Mouse (Mus musculus): ENCODE data around the gene Ddx55.
A peak's percentile ranks its signal among the peaks of the same experiment; 100 is the strongest.
"Not testable (repeated sequence)": the region's sequence is repeated elsewhere in the genome, so short reads cannot be mapped to it uniquely, and the experiment has no call there.

The Ddx55 gene

GRCm38 (mm10) chr5:124538813-124539792 is 13.6 kb upstream of the Ddx55 start:
- DNase-seq = peak; percentile 53

DNA sequence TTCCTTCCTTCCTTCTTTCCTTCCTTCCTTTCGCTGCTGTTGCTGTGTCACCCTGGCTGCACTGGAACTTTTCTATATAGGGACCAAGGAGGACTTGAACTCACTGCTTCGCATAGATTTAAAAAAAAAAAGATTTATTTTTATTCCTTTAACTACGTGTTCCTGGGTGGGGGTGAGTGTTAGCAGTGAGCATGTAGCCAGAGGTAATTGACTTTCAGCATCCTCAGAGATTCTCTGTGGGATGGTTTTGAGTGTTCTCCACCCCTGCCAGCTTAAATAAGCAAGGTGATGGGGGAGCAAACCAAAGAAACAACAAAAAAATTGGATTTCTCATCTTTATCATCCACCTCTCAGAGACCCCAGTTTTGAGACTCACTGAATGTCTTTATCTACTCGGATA is 12.8 kb upstream of the Ddx55 start:
- no peak for DNase-seq

DNA sequence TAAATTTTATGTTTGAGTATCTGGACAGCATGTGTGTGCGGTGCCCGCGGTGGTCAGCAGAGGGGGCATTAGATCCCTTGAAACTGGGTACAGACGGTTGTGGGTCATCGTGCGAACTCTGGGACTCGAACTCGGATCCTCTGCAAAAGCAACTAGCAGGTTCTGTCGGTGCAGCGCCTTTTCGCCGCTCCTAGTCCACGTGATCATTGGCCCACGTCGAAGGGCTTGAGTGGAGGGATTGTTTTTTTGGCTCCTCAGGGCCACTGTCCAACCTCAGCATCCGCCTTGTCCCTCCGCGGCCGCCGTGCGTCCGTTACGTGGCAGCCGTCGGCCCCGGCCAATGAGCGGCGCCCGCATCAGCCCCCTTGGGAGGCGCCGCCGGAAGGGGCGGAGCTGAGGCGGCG is 12.3 kb upstream of the Ddx55 start, which contains the start of gene Tmed2:
Gene Tmed2 (plus strand): TSS at position 313 of the 404 bp plus-strand sequence.
- peak; percentile 96 for DNase-seq

- peak; percentile 46 for DNase-seq
Measured at GRCm38 (mm10) chr5:124540905-124541601, 11.6 kb upstream of the Ddx55 start.

GRCm38 (mm10) chr5:124541602-124541973 is 11.1 kb upstream of the Ddx55 start:
- no peak for DNase-seq

GRCm38 (mm10) chr5:124550737-124551136 is 1.9 kb upstream of the Ddx55 start:
- not testable (repeated sequence) for DNase-seq

DNA sequence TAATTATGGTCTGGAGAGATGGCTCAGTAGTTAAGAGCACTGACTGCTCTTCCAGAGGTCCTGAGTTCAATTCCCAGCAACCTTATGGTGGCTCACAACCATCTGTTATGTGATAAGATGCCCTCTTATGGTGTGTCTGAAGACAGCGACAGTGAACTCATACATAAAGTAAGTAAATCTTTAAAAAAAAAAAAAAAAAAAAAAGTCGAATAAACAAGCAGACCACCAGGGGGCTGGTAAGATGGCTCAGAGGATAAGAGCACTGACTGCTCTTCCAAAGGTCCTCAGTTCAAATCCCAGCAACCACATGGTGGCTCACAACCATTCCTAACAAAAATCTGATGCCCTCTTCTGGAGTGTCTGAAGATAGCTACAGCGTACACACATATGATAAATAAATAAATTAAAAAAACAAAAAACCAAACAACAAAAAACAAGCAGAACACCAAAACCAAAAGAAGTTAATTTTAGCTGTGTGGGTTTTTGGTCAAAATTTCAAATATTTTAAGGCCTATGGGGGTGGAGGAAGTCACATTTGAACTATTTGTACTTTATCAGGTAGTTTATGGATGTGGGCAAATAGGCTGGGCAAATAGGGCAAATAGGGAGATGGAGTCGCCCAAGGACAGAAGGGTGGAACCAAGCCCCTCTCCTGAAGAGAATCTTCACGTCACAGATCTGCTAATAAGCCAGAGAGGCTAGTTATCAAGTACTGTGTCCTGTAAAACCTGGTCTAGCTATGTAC is 1.1 kb upstream of the Ddx55 start:
- not testable (repeated sequence) for DNase-seq

DNA sequence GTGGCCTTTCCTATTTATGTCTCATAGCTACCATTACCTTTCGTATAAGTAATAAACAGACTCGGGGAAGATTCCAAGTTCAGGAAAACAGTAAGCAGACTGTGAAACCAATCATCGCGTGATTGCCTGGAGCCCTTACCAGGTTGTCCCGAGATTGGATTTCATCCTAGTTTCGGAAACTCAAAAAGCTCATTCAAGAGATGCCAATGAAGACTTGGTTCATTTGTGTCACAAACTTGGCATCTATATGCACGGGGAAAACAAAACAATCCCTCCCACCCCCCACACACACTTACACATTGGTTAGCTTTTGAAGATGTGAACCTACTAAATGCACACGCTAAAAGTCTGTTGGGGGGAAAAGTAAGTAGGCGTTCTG is 581 bp upstream of the Ddx55 start:
- DNase-seq = no peak

- DNase-seq = no peak
Measured at GRCm38 (mm10) chr5:124553607-124554006, 943 bp downstream of the Ddx55 start.

DNA sequence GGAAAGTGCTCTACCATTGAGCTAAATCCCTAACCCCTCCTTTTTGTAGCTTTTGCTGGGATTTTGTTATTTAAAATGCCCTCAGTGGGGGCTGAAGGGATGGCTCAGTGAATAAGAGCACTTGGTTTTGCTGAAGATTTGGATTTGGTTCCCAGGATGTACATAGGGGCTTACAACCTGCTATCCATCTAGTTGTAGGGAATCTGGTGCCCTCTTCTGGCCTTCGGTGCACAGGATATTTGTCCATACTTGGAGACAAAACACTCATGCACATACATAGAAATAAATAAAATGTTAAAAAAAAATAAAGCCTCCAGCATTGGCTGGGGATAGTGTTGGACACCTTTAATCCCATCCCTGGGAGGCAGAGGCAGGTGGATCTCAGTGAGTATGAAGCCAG is 2.5 kb downstream of the Ddx55 start:
- DNase-seq = no peak

- DNase-seq = peak; percentile 50
Measured at GRCm38 (mm10) chr5:124571068-124571467, 18.4 kb downstream of the Ddx55 start.

DNA sequence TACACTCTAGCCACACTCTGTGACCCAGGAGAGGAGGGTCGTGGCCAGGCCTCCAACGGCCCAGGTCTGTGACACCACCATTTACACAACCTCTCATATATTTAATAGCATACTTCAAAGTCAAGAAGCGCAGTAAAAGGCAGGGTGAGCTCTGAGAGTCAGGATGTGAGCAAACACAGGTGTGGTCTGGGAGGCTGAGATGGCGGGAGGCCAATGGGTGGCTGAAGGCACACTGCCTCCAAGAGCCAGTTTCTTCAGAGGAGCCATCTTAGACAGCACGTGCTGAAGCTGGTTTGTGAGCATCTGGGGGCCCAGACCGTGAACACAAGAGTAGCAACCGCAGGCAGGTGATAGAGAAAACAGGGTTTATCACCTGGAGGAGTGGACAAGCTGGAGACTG is 22.8 kb downstream of the Ddx55 start:
- DNase-seq = no peak

DNA sequence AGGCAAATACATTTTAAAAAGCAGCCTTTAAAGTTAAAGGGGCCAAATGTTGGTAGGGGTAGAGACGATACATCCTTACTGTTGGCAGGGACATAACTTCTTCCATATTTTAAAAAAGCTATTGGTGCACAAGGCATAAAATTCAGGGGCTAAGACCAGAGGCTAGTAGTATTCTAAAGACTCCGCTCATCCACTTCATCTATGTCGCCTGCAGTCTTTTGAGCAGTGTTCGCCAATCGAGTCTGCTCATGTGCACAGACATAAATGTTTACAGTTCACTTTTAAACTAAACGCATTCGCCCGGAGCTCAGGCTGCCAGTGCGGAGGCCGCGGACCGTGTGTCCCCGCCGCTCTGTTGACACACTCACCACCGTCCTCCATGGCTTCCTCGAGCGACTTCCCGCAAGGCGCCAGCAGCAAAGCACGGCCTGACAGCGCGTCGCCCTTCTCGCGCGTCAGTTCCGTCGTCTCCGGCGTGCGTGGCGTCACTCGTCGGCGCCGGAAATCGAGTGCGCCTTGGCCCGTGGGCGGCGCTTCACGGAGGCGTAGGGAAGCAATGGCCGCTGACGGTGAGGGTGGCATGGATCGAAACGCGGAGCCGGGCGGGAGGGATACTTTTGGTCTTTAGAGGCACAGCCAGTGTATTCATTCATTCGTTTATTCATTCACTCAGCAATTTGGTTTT is 26.1 kb downstream of the Ddx55 start, which contains the start of the genes Eif2b1 and Gtf2h3:
Gene Eif2b1 (minus strand): TSS at position 499 of the 685 bp plus-strand sequence.
Gene Gtf2h3 (plus strand): TSS at position 508 of the 685 bp plus-strand sequence.
- DNase-seq = peak; percentile 88

DNA sequence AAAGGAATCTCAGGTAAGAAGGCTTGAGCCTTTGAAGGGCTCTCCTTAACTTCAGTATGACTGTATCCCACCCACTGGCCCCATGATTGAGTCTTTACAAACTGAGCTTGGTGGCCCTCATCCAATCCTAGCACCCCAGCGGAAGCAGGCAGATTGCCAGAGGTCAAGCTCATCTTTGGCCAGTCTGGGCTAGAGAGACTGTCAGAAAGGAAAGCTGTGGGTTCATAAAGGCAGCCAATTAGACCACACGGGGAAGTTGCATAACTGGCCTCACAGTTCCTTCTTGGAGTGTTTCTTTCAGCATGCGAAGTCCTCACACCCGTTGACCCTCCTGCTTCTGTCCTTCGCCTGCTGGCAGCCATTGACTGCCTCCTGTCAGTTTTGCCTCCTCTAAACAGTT is 29.9 kb downstream of the Ddx55 start:
- no peak for DNase-seq

- no peak for DNase-seq
Measured at GRCm38 (mm10) chr5:124592768-124593167, 40.1 kb downstream of the Ddx55 start.

DNA sequence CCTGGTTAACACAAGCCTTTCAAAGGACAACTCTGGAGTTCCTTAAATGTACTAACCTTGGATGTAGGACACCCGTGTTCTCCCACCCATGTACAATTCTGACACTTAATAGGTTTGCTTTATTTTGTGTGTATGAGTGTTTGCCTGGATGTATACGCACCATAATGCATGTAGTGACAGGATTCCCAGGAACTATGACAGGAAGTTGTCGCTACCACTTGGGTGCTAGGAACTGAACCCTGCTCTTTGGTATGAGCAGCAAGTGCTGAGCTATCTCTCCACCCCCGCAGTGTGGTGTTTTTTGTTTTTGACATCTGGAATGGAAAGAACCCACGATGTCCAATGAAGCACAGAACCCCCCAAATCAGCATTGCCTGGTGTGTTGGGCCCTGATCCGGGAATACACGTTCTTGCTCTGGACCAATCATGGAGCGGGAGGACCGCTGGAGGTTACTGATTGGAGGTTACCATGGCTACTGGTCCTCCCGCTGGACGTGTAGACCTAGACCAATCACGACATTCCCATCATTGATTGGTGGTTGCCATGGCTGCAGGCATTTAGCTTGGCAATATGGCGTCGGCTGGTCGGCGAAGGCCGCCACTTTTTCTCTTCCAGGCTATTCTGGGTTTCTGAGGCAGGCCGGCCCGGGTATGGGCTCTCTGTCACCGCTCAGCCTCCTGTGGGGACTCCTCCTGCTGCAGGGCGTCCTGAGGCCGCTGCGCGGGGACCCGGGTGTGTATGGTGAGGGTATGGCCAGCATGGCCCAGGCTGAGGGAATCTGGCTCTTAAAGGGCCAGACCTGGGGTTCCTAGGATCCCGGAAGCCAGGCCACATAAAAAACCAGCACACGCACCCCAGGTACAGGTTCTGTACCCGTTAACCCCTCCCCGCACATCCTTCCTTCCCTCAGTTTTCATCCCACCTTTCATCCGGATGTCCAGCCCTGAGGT is 45.8 kb downstream of the Ddx55 start:
- peak; percentile 90 for DNase-seq

GRCm38 (mm10) chr5:124599726-124600125 is 47.1 kb downstream of the Ddx55 start:
- DNase-seq = not testable (repeated sequence)

DNA sequence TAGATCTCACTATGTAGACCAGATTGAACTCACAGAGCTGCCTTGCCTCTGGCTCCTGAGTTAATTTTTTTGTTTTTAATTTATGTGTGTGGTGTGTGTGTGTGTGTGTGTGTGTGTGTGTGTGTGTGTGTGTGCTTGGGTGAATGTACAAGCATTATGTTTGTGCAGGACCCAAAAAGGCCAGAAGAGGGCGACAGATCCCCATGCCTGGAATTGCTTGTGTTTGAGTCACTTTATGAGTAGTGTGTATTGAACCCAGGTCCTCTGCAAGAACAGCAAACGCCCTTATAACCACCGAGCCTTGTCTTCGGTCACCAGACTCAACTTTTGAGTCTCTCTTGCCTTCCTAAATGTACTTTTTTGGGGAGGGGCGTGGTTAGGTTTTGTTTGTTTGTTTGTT is 49.7 kb downstream of the Ddx55 start:
- DNase-seq = no peak

DNA sequence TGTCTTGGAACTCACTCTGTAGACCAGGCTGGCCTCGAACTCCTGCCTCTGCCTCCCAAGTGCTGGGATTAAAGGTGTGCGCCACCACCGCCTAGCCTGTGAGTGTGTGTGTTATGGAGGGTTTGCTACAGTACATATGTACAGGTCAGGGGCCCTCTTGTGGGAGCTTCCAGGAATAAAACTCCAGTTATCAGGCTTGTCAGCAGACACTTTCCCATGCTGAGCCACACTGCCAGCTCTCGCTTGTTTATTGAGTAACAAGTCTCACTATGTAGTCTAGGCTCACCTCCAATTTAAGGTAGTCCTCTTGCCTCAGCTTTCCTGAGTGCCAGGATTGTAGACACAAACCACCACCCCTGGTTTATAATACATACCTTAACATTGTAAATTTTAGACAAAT is 51.6 kb downstream of the Ddx55 start:
- no peak for DNase-seq

DNA sequence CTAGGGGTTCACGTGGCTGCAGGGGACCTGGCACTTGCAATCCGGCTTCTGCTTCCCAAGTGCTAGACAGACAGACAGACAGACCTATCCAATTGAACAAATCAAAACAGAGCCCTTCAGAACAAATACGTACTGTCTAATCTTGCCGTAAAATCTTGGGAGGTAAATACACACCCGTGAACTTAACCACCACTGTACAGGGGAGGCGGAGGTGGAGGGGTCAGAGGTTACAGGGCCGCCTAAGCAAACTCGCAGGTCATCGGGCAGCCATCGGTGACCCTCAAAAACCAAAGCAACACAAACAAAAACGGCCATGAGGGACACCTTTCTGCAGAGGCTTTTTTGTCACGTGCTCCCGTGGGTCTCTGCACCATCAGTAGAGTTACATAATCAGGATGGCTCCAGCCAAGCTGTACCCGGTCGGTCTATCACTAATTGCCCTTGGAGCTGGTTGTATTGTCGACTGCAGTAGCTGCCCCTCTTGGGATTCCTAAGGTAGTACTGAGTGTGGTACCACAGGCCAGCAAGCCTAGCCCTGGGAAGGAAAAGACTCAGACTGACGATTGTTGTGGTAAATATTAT is 52.5 kb downstream of the Ddx55 start:
- no peak for DNase-seq

- no peak for DNase-seq
Measured at GRCm38 (mm10) chr5:124610965-124611364, 58.3 kb downstream of the Ddx55 start.
